Mouse (Mus musculus) CD4-positive, CD25-positive, alpha-beta regulatory T cell, adult 4 months (primary cell): ENCODE measurements around the gene Pik3ip1. TPM values are rescaled to one million over a fixed set of nuclear protein-coding genes. Genes with fewer than 3 reads are reported as not detected.

ENCODE experiments used
- ATAC-seq: one replicate; pipeline ENCODE4 v1.8.0; 2017
- polyA plus RNA-seq, 2 experiments: library from polyadenylated mRNA; unstranded; fragments of 100-300 nt; shearing (Covaris generic); gene quantifications; one replicate each; pipeline ENCODE4 v1.2.1; 2017

Gene Pik3ip1
- polyA plus RNA-seq, 2 experiments from 2014 or later, result 54.8 to 78.5 TPM

GRCm38 (mm10) chr11:3337173-3337955 is 7.2 kb downstream of the Pik3ip1 start:
- ATAC-seq, result no peak

DNA sequence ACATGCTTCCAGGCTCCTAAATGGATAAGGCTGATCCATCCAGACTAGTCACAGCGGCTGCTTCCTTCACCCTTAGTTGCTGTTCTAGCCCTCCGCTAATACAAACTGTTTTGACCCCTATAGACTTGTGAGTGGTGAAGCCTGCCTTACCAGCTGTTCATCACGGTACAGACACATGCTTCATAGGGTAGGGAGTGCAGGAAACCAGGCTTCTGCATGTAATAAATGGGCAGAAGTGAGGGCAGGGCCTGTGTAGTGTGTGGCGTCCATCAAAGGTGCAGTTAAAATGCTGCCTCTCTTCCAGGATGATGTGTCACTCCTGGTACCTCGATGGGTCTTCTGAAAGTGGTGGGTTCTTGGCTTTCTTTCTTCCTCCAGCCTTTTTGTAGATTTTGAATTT is 7.8 kb downstream of the Pik3ip1 start:
- ATAC-seq, result no peak

DNA sequence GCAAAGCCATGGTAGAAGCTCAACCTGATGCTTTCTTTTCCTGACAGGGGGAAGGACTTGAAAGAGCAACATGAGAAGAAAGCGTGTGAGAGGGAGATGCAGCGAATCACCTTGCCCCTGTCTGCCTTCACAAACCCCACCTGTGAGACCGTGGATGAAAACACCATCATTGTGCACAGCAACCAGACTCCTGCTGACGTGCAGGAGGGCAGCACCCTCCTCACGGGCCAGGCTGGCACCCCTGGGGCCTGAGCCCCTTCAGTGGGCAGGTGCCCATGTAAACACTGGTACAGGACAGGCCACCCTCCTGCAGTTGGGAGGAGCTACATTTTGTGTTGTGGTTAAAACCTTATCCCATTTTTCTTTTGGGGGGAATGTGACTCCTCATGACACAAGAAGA is 11.3 kb downstream of the Pik3ip1 start:
- no peak for ATAC-seq

DNA sequence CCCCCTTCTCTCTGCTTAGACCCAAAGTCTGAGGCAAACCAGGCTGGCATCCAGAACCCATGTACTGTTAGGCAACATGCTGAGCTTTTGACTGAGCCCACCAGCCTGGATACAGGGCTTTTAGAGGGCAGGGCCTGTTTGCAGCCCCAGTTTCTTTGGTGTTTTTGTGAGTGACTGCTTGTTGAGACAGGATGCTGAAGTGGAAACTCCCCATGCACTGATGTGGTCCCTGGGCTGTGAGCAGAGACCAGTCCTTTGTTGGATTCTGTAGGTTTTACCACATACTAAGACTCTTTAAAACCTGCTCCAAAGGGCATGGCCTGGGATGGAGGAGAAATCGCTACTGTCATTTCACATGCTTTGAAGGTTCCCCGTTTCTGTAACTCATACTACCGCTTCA is 14.7 kb downstream of the Pik3ip1 start:
- peak; percentile 78 for ATAC-seq

GRCm38 (mm10) chr11:3346351-3346750 is 16.1 kb downstream of the Pik3ip1 start:
- ATAC-seq, result no peak

DNA sequence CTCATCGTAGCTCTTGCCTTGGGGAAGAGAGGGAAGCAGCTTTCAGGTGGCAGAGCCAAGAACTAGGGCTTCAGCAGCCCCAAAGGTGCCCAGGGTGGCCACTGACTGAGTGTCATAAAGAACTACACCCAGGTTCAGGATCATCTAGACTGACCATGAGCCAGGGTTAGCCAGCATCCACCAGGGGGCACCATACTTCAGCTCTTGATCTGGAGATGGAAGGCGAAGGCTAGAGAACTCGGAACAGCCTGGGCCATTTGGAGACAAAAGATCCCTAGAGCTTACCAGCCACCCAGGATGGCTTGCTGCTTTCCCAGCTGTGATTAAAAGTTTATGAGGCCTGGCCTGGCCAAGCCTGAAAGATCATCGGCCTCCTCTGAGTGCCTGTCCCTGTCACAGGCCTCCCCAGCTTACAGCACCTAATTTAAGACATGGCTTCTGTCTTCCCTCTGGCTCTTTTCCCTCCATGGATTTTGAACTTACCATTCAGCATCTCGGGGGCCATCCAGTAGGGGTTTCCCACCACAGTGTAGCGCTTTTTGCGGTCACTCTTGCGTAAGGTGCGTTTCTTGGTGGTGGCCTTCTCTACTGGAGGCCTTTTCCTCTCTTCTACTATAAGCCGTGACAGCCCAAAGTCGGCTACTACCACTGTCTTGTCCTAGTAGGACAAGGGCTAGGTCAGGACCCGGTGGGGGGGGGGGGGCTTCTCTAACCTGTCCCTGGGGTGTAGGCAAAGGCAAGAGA is 17.1 kb downstream of the Pik3ip1 start:
- ATAC-seq, result peak; percentile 61

GRCm38 (mm10) chr11:3347835-3348195 is 17.6 kb downstream of the Pik3ip1 start:
- ATAC-seq, result no peak

- ATAC-seq, result no peak
Observed at GRCm38 (mm10) chr11:3348576-3349342, 18.6 kb downstream of the Pik3ip1 start.

DNA sequence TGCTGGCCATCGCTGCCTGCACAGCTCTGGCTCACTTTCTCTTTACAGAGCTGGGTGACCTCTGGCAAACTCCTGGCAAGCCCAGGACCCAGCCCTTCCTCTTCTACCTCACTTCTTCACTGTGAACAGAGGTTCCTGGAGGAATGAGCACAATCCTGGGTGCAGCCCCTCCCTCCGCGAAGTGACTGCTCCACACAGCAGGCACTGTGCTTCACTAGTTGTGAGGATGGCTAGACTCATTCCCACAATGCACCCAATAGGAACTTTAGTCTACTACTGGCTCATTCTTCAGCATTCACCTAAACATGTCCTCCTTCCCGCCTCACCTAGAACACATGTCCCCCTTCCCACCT is 19.1 kb downstream of the Pik3ip1 start:
- no peak for ATAC-seq

- ATAC-seq, result no peak
Observed at GRCm38 (mm10) chr11:3352131-3352530, 21.9 kb downstream of the Pik3ip1 start.

DNA sequence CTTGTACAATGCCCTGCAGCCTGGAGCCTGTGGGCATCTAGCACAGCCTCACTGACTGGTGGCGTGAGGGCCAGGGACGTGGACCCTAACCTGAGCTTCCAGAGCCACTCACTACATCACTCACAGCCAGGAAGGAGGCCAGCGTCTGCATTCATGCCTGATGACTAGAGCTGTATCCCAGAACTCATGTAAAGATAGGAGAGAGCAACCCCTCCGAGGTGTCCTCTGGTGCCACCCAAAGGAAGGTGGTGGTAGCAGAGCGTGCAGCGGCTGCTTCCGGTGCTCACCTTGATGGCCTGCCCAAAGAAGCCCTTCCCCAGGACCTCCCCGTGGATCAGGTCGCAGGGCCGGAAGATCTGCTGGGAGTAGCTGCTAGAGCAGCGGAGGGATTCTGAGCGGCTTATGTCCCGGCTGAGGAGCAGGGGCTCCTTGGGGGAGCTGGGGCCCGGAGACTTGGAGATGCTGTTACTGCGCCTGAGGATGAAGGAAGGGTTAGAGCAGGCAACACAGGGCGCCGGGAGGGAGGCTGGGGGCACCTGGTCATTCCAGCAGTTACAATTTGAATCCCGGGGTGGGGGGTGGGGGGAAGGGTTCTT is 22.9 kb downstream of the Pik3ip1 start:
- ATAC-seq, result peak; percentile 50

DNA sequence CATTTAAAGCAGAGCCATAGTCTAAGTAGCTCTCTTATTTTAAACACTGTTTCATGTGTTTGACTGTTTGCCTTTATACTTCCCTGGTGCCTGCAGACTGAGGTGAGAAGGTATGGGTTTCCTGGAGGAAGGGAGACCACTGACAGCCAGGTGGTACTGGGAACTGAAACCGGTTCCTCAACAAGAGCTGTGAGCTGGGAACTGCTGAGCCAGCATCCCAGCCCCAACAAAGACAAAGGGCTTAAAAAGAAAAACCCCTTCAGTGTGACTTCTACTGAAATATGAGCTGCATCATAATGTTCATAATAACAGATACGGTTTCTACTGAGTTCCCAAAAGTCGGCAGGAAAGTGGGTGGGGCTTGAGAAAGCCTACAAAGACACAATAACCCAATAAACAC is 32.7 kb downstream of the Pik3ip1 start:
- no peak for ATAC-seq

- ATAC-seq, result no peak
Observed at GRCm38 (mm10) chr11:3366411-3366810, 36.2 kb downstream of the Pik3ip1 start.

- ATAC-seq, result no peak
Observed at GRCm38 (mm10) chr11:3368983-3369382, 38.8 kb downstream of the Pik3ip1 start.

- ATAC-seq, result no peak
Observed at GRCm38 (mm10) chr11:3369449-3369848, 39.2 kb downstream of the Pik3ip1 start.

GRCm38 (mm10) chr11:3370162-3370561 is 40.0 kb downstream of the Pik3ip1 start:
- ATAC-seq, result no peak

GRCm38 (mm10) chr11:3370928-3371598 is 40.9 kb downstream of the Pik3ip1 start:
- ATAC-seq, result peak; percentile 93

GRCm38 (mm10) chr11:3371599-3372295 is 41.5 kb downstream of the Pik3ip1 start:
- peak; percentile 42 for ATAC-seq

GRCm38 (mm10) chr11:3373591-3374292 is 43.5 kb downstream of the Pik3ip1 start:
- ATAC-seq, result no peak

DNA sequence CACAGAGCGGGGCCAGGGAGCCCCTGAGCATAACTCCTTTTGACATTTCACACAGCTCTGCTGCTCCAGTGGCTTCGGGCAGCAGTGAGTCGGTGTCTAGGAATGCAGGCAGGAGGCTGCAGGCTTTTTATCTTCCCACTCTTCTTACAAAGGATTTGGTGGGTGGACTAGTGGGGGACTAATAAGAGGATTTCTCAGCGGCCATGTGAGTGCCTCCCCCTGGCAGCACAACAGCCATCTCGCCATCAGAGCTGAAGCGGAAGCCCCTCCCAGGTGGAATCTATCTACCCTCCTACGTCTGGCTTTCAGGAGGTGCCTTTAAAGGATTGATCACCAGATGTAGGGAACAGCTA is 44.1 kb downstream of the Pik3ip1 start:
- no peak for ATAC-seq

- no peak for ATAC-seq
Observed at GRCm38 (mm10) chr11:3374741-3375140, 44.5 kb downstream of the Pik3ip1 start.
